Mouse (Mus musculus): ENCODE results near the gene Rab3ip. TPM values are rescaled to one million over a fixed set of nuclear protein-coding genes. Genes with fewer than 3 reads are reported as not detected.

Rab3ip gene
- polyA plus RNA-seq, 1 experiment from 2014 or later = 43.1 TPM

DNA sequence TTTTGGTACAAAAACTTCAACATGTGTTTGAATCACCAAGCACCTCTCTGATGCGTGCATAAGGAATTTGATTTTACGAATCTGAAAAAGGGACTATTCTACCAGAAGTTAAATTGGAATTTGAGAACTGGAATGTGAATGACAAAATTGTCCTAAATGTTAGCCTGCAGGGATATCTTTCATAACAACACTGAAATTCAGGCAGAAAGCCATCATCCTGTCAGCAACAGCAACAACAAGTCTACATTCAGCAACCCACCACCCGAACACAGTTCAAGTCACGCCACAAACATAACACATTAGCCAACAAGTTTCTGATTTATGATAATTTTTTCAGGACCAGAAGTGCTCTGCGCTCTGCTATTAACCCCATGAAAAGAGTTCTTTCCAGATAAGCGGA, 4.6 kb upstream of the Rab3ip start:
- 96% methylated on average over 6 of the region's 6 CpGs for WGBS

GRCm38 (mm10) chr10:116950886-116951285, 317 bp upstream of the Rab3ip start:
- WGBS = 30% methylated on average over 5 of the region's 5 CpGs
- H3K4me2 ChIP-seq = peak overlapping the region; percentile 51
- H3K27me3 ChIP-seq = no peaks in the 10 kb centered on the region
- H3K36me3 ChIP-seq (ENCODE audit: poor library complexity, severe bottlenecking) = no peaks in the 10 kb centered on the region
- H3K9ac ChIP-seq = no peak overlapping the region
- peaks cover 14% of the 10 kb centered on the region for H3K4me1 ChIP-seq
- no peak for ATAC-seq
- no peaks in the 10 kb centered on the region for H3K9me3 ChIP-seq (replicated peaks)
- peak overlapping the region; percentile 70 for H3K4me3 ChIP-seq
- H3K27ac ChIP-seq = no peak overlapping the region

More for the DNA sequence above, 4.6 kb upstream of the Rab3ip start:
- no peak for ATAC-seq
- H3K4me3 ChIP-seq = no peak overlapping the region
- no peak overlapping the region for H3K9ac ChIP-seq
- no peaks in the 10 kb centered on the region for H3K4me1 ChIP-seq
- H3K9me3 ChIP-seq (replicated peaks) = no peaks in the 10 kb centered on the region
- H3K27ac ChIP-seq = no peak overlapping the region
- no peaks in the 10 kb centered on the region for H3K36me3 ChIP-seq (ENCODE audit: poor library complexity, severe bottlenecking)
- H3K4me2 ChIP-seq = no peak overlapping the region
- H3K27me3 ChIP-seq = no peaks in the 10 kb centered on the region

DNA sequence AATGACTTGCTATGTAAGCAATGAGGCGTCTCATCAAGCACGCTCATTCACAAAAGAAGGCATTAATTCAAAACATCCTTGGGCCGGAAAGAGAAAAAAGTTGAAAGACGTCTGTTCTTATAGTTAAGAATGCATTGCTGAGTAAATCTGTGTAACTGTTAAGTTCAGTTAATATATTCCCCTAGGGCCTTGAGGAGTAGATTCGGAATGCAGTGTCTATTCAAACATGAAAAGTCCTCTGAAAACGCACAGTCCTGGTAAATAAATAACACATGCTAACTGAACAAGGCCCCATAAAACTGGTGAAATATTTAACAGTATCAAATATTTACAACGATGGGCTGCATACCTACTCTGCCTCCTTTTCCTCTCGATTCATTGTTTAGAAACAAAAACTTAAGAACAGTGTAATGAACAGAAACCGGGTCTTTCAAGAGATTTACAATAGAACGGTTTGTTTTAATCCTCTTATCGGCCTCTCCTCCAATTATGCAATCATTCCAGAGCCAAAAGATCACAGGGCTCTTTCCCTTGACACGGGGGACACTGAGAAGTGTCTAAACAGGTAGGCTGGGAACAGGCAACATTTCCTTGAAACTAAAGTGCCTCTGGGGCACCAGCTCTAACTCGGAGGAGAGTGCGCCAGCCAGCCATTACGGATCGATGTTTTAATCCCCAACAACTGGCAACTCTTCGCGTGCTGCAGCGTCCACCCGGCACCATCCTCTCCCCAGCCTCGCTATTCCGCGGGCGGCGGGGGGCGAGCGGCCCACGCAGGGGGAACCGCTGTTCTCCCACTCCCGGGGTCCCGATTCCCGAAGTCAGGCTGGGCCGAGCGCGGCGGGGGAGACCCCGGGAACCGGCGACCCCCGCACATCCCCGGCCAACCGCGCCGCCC, 1.2 kb downstream of the Rab3ip start:
- no peaks in the 10 kb centered on the region for H3K9me3 ChIP-seq (replicated peaks)
- H3K4me3 ChIP-seq = peak overlapping the region; percentile 70
- H3K27me3 ChIP-seq = no peaks in the 10 kb centered on the region
- 1% methylated on average over 40 of the region's 44 CpGs for WGBS
- peak overlapping the region; percentile 92 for H3K27ac ChIP-seq
- peak overlapping the region; percentile 74 for H3K4me2 ChIP-seq
- peaks cover 14% of the 10 kb centered on the region for H3K4me1 ChIP-seq
- ATAC-seq = peak; percentile 52
- H3K9ac ChIP-seq = peak overlapping the region; percentile 73
- H3K36me3 ChIP-seq (ENCODE audit: poor library complexity, severe bottlenecking) = no peaks in the 10 kb centered on the region

DNA sequence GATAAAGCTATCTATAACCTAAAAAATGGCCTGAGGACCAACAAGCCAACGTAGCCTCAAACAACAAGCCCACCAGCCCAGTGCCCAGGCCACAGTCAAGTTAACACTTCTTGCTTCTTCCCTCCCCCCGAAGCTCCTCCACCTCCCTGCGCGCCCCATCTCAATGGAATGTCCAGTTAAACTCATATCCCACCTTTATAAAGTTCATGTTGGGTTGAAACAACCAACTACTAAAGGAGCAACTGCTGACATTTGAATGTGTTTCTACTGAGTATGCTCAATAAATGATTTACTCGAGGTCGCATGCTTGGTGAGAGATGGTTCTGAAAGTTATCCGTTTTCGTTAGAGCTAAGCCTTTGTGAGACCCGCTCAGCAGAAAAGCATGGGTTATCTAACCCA, 2.2 kb downstream of the Rab3ip start:
- no peaks in the 10 kb centered on the region for H3K9me3 ChIP-seq (replicated peaks)
- no peak for ATAC-seq
- peaks cover 14% of the 10 kb centered on the region for H3K4me1 ChIP-seq
- H3K27me3 ChIP-seq = no peaks in the 10 kb centered on the region
- H3K4me3 ChIP-seq = peak overlapping the region; percentile 70
- H3K4me2 ChIP-seq = peak overlapping the region; percentile 74
- H3K36me3 ChIP-seq (ENCODE audit: poor library complexity, severe bottlenecking) = no peaks in the 10 kb centered on the region
- no peak overlapping the region for H3K27ac ChIP-seq
- H3K9ac ChIP-seq = no peak overlapping the region; the same call in 1 of the 2 replicates
- WGBS = 77% methylated on average over 9 of the region's 9 CpGs

- ATAC-seq = no peak
- 85% methylated on average over 10 of the region's 10 CpGs for WGBS
- 0 out of 2 replicates have a peak, but pooled peaks cover 9% of the 10 kb centered on the region for H3K9me3 ChIP-seq (replicated peaks)
- H3K9ac ChIP-seq = no peak overlapping the region
- peaks cover 14% of the 10 kb centered on the region for H3K4me1 ChIP-seq
- no peak overlapping the region for H3K4me2 ChIP-seq
- H3K27me3 ChIP-seq = no peaks in the 10 kb centered on the region
- no peak overlapping the region for H3K27ac ChIP-seq
- peaks cover 9% of the 10 kb centered on the region for H3K36me3 ChIP-seq (ENCODE audit: poor library complexity, severe bottlenecking)
- H3K4me3 ChIP-seq = no peak overlapping the region
Measured at GRCm38 (mm10) chr10:116944940-116945339, 5.6 kb downstream of the Rab3ip start.

GRCm38 (mm10) chr10:116944144-116944543, 6.4 kb downstream of the Rab3ip start:
- H3K9ac ChIP-seq = no peak overlapping the region
- H3K36me3 ChIP-seq (ENCODE audit: poor library complexity, severe bottlenecking) = peaks cover 11% of the 10 kb centered on the region
- no peak overlapping the region for H3K4me3 ChIP-seq
- no peak overlapping the region for H3K27ac ChIP-seq
- H3K9me3 ChIP-seq (replicated peaks) = 0 out of 2 replicates have a peak, but pooled peaks cover 9% of the 10 kb centered on the region
- H3K27me3 ChIP-seq = no peaks in the 10 kb centered on the region
- H3K4me1 ChIP-seq = peaks cover 12% of the 10 kb centered on the region
- ATAC-seq = 0 out of 2 replicates have a peak, but pooled peaks have one; percentile 34
- 91% methylated on average over 3 of the region's 3 CpGs for WGBS
- no peak overlapping the region for H3K4me2 ChIP-seq

- Histone ChIP-seq H3K27me3 (no peaks in the 10 kb centered on the region), H3K9me3 (replicated peaks) (0 out of 2 replicates have a peak, but pooled peaks cover 9% of the 10 kb centered on the region), H3K4me3 (no peak overlapping the region), H3K36me3 (ENCODE audit: poor library complexity, severe bottlenecking) (peaks cover 22% of the 10 kb centered on the region), H3K9ac (no peak overlapping the region), H3K4me1 (peaks cover 2% of the 10 kb centered on the region; the same call in 1 of the 2 replicates), H3K27ac (no peak overlapping the region), H3K4me2 (no peak overlapping the region)
- ATAC-seq = no peak
- 97% methylated on average over 6 of the region's 6 CpGs for WGBS
Measured at GRCm38 (mm10) chr10:116943025-116943424, 7.5 kb downstream of the Rab3ip start.

- peaks cover 50% of the 10 kb centered on the region for H3K36me3 ChIP-seq (ENCODE audit: poor library complexity, severe bottlenecking)
- no peaks in the 10 kb centered on the region for H3K4me1 ChIP-seq
- ATAC-seq = no peak
- H3K9ac ChIP-seq = no peak overlapping the region
- H3K4me3 ChIP-seq = no peak overlapping the region
- 68% methylated on average over 12 of the region's 12 CpGs for WGBS
- no peak overlapping the region for H3K4me2 ChIP-seq
- H3K27ac ChIP-seq = no peak overlapping the region
- H3K27me3 ChIP-seq = no peaks in the 10 kb centered on the region
- no peaks in the 10 kb centered on the region for H3K9me3 ChIP-seq (replicated peaks)
Measured at GRCm38 (mm10) chr10:116935028-116935427, 15.5 kb downstream of the Rab3ip start.

- Histone ChIP-seq H3K4me2 (no peak overlapping the region), H3K4me3 (no peak overlapping the region), H3K4me1 (no peaks in the 10 kb centered on the region), H3K27ac (no peak overlapping the region), H3K9ac (no peak overlapping the region), H3K27me3 (no peaks in the 10 kb centered on the region), H3K36me3 (ENCODE audit: poor library complexity, severe bottlenecking) (peaks cover 46% of the 10 kb centered on the region), H3K9me3 (replicated peaks) (no peaks in the 10 kb centered on the region)
- 95% methylated on average over 7 of the region's 7 CpGs for WGBS
- no peak for ATAC-seq
Measured at GRCm38 (mm10) chr10:116933794-116934193, 16.8 kb downstream of the Rab3ip start.

- WGBS = 82% methylated on average over 13 of the region's 13 CpGs
- no peak for ATAC-seq
- Histone ChIP-seq H3K27me3 (no peaks in the 10 kb centered on the region), H3K9me3 (replicated peaks) (no peaks in the 10 kb centered on the region), H3K4me1 (no peaks in the 10 kb centered on the region), H3K4me3 (no peak overlapping the region), H3K4me2 (no peak overlapping the region), H3K27ac (no peak overlapping the region), H3K9ac (no peak overlapping the region), H3K36me3 (ENCODE audit: poor library complexity, severe bottlenecking) (peaks cover 41% of the 10 kb centered on the region)
Measured at GRCm38 (mm10) chr10:116932418-116932817, 18.2 kb downstream of the Rab3ip start.

DNA sequence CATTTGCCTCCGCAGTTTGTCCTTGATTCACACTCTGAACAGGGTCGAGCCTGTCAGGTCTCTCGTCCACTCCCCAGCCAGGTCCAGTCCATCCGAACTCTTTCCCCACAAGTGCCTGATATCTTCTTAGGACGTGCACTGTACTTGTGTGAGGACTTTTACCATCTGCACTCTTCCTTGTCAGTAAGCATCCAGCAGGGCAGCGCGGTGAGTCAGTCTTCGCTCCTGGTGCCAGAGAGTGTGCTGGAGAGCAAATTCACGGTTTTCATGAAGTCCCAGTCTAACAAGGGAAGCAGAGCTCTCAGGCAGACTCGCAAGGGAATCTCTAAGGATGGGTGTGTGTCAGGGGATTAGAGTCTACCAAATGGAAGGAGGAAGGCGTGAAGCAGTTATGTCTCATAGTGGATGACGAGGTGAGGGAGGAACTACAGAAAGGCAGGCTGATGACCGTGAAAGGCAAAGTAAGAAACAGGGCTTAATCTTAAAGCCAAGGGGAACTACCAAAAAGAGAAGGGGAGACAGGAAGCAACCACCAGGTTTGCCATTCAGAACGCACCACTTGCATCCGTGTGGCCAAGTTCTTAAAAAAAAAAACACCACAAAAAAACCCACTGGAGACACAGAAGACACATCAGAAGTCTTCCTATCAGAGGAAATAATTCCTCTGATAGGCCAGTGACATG, 18.9 kb downstream of the Rab3ip start:
- H3K27ac ChIP-seq = no peak overlapping the region
- H3K4me2 ChIP-seq = no peak overlapping the region
- H3K27me3 ChIP-seq = no peaks in the 10 kb centered on the region
- H3K9ac ChIP-seq = no peak overlapping the region
- H3K4me3 ChIP-seq = no peak overlapping the region
- ATAC-seq = no peak
- 89% methylated on average over 15 of the region's 15 CpGs for WGBS
- no peaks in the 10 kb centered on the region for H3K9me3 ChIP-seq (replicated peaks)
- H3K36me3 ChIP-seq (ENCODE audit: poor library complexity, severe bottlenecking) = peaks cover 40% of the 10 kb centered on the region
- H3K4me1 ChIP-seq = no peaks in the 10 kb centered on the region

DNA sequence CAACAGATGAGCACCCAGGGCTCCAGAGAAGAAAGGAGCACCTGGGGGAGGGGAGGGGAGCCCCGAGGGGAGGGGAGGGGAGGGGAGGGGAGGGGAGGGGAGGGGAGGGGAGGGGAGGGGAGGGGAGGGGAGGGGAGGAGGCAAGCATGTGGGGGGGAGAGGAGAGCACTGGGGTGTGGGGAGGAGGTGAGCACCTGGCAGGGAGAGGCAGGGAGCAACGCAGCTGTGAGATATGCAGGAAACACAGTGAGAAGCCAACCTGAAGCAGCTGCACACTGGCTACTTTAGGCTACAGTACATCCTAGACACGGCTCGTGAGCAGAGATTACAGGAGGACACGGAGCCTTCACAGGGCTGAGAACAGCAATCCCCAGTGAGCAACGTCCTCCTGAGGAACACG, 19.6 kb downstream of the Rab3ip start:
- H3K4me2 ChIP-seq = no peak overlapping the region
- no peak overlapping the region for H3K4me3 ChIP-seq
- H3K36me3 ChIP-seq (ENCODE audit: poor library complexity, severe bottlenecking) = peaks cover 34% of the 10 kb centered on the region
- no peaks in the 10 kb centered on the region for H3K4me1 ChIP-seq
- WGBS = 85% methylated on average over 6 of the region's 7 CpGs
- H3K27me3 ChIP-seq = no peaks in the 10 kb centered on the region
- no peaks in the 10 kb centered on the region for H3K9me3 ChIP-seq (replicated peaks)
- no peak overlapping the region for H3K27ac ChIP-seq
- ATAC-seq = no peak
- H3K9ac ChIP-seq = no peak overlapping the region
